Mouse (Mus musculus) spleen, adult 12 weeks (tissue): ENCODE results near the gene Arhgap27.

Source experiments
- DNase-seq: peaks from one replicate; pipeline ENCODE4 v3.0.0; 2022; ENCODE audit warnings: low spot score

Arhgap27 gene

GRCm38 (mm10) chr11:103381505-103381904 lies 18.0 kb upstream of the Arhgap27 start:
- no peak for DNase-seq

DNA sequence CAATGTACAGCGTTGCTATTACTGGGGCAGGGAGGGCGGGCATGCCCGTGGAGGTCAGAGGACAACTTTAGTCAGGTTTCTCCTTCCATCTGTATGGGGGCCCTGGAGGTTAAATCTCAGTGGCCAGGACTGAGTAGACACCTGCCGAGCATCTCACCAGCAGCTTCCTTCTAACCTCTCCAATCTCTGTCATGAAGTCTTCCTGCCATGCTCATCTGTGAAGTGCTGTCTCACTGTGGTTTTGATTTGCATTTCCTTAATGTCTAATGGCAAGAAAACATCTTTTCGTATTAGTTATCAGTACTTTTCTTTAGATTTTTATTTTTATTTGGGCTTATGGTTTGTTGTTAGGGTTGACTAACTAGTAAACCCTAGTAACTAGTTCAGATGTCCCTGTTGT lies 17.0 kb upstream of the Arhgap27 start:
- no peak for DNase-seq

DNA sequence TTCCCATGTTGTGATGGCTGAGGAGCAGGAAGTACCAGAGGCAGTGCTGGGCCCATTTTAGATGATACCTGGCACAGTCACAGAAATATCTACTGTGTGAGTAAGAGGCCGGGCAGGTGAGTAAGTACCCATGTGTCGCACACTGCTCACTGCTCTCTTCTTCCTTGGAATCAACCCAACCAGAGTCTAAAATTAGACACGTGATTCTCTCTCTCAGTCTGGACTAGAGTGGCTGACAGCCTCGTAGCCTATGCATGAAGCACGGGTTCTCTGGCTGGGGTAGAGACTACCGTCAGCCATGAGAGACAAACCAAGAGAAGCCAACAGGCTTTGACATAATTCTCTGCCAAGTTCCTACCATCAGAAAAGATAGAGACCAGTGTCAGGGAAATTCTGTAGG lies 14.8 kb upstream of the Arhgap27 start:
- no peak for DNase-seq

DNA sequence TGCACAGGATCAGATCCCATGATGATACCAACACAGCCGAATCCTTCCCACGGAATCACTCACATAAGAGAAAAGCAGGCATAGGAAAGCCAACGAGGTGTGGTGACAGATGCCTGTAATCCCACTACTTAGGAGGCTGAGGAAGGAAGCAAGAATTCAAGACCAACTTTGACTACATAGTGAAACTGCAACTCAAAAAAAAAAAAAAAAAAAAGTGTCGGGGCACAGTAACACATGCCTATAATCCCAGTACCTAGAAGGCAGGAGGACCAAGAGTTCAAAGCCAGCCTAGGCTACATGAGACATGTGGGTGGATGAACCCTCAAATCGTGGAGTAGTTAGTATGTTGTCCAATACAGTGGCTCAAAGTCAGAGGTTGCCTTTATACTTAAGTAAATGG lies 12.3 kb upstream of the Arhgap27 start:
- no peak for DNase-seq

- DNase-seq, result no peak
Observed at GRCm38 (mm10) chr11:103375258-103375657, 11.8 kb upstream of the Arhgap27 start.

DNA sequence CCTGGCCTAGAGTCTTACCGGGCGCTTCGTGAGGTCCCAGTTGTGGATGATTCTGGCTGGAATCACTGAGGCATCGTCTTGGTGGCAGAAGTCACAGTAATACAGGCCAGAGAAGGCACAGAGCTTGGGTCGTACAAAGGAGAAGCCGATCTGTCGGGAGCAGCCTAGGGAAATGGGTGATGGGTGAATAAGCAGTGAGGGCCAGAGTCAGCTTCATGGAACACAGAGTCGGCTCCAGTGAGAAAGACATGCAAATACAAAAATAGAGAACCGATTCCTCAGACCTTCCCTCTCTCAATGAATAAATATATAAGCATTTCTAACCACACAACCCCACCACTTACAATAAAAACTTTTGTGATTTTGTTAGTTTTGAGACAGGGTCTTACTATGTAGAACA lies 10.4 kb upstream of the Arhgap27 start:
- no peak for DNase-seq

DNA sequence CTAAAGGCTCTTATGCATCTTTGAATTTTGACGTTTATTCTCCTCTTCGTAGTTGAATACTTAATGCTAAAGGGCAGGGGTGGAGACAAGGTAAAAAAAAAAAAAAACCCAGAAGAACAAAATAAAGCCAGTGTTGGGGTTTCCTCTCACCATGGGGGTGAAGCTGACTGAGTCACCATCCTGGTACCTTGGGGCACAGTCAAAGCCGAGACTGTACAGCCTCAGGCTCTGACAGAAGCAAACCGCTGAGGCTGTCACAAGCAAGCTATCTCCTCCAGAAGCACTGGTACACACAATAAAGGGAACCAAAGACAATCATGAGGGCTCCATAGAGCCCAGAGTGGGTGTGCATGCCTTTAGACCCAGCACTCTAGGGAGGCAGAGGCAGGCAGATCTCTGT lies 9.1 kb upstream of the Arhgap27 start:
- no peak for DNase-seq

DNA sequence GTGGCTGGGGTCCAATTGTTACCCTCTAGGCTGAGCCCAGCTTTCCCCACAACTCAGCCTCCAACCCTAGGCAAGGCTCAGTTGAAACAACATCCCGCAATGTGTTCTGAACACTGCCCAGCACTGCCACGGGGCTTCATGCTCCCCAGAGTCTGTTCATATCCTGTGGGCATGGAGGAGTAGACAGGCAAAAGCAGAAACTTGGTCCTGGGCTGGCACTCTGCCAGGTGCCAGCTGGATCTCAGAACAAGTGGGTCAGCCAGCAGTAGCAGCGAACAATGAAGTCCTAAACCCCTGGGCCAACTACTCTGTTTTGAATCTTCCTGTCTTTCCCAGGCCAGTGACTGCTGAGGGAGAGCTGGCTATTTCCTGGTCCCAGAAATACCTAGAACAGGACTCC lies 8.6 kb upstream of the Arhgap27 start:
- DNase-seq, result no peak

- DNase-seq, result no peak
Observed at GRCm38 (mm10) chr11:103371222-103371539, 7.7 kb upstream of the Arhgap27 start.

DNA sequence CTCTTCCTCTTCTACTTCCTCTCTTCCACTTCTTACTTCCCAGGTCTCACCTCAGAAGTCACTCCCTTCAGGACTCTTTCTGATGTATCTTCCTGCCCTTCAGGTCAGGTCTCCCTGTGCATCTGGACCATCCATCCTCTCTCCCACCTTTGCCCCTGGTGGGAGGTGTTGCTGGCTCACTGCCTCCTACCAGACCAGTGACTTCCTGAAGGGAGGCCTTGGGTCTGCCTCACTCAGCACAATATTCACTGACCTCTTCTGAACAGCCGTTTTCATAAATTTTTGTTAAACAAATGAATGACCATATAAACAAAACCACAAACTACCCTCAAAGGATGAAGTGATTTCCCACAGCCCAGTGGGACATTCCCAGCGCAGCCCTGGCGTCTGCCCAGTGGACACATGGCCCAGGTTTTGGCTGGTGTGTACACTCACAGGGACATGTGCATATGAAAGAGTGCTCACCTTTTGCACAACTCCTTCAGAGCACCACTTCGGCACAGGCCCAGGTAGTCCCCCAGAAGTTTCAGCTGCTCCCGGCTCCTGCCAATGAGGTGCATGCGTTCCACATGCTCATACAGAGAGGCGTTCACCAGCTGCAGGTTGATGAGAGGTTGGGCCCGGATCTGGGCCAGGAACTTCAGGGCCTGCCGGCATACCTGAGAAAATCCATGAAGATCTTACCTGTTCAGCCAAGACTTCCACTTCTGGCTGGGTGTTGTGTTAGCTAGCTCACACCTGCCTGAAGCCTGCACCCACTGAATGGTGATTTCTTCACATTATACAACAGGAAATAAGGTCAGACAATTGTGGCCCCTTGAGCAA lies 7.1 kb upstream of the Arhgap27 start:
- no peak for DNase-seq

DNA sequence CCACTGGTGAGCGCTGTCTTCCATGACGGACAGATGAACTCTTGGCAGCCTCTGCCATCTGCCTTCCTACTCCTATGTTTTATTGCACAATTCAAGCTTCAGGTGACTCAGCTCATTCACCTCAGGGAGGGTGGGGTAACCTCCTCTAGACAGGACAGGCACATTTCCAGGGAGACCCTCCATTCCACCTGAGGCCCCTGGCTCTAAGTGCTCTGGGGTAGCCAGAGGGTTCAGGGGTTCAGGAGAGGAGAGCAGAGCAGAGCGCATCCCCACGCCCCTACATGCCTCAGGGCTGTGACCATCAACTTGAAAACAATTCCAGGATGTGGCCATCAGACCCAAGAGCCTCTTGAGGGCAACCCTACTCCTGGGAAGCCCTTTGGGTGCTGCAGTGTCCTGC lies 2.0 kb upstream of the Arhgap27 start:
- no peak for DNase-seq

DNA sequence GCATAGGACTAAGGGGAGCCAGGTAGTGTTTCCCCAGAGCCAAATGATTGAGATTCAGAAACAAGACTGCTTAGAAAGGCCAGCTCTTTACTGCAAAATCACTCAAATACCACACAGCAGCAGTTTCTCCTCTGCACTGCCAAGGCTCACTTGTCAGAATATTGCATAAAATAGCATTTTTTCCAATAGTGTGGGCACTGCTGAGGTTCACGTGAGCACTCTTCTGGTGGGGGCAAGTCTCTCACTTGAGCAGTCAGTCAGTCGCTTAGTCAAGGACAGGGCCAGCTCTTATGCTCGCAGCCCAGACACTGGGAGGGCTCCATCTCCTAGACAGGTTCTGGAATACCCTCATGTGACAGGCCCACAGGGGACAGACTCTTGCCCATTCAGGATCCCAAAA lies 1.5 kb upstream of the Arhgap27 start:
- no peak for DNase-seq

GRCm38 (mm10) chr11:103364335-103364734 lies 843 bp upstream of the Arhgap27 start:
- no peak for DNase-seq

DNA sequence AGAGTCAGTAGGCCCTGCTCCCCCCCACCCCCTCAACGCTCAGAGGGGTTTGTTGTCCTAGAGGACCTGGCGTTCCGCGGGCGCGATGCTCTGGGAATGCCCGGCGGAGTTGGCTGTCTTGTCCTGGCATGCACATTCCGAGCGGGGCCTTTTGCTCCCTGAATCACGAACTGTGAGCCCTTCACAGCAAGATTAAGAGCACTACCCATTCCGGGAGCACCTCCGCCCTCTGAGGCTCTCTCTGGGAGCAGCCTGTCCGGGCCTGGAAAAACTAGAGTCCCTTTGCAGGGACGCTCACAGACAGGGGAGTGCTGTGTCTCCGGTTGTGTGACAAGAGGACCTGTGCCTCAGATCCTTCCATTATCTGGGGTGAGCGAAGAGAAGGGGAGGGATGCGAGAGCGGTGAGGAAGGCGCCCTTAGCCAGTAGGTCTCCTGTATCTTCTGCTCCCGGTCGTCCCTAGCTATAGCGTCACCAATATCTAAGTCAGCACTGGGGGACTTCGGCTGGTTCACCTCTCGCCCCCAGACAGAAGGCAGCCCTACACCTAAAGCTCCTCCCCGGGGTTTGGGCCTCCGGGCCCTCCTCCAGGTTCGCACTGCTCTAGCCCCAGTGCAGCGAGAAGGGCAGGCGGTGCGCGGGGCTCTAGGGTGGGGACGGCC lies 841 bp downstream of the Arhgap27 start:
- no peak for DNase-seq

GRCm38 (mm10) chr11:103362054-103362432 lies 1.4 kb downstream of the Arhgap27 start:
- no peak for DNase-seq

DNA sequence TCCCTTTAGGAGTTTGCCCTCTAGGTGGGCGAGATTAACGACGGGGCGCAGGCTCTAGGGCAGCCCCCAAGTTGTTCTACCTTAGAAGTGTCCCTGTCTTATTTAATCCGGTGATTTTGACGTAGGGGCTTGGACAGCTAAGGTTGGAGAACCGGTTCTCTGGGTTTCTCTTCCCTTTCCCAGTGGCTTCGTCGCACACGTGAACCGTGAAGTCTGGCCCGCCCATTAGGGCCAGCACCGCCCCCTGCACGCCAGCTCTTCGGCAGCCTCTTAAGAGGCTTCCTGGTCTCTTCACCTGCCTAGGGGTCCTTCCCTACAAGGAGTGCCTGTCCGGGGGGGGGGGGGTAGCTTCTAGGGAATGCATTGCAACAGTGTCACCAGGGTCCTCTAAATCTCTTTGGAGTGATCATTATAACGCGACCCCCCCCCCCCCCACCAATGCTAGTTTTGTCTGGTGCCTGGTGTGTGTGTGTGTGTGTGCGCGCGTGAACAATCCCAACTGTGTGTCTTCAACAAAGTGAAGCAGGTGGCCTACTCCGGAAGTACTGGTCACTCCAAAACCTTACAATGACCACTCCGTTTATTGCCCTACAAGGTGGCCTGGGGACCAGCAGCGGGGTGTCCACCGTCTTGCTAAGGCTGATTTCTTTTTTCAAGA lies 2.0 kb downstream of the Arhgap27 start:
- no peak for DNase-seq

GRCm38 (mm10) chr11:103360661-103361081 lies 2.8 kb downstream of the Arhgap27 start:
- no peak for DNase-seq

GRCm38 (mm10) chr11:103359841-103360641 lies 3.5 kb downstream of the Arhgap27 start:
- DNase-seq, result peak; percentile 62

DNA sequence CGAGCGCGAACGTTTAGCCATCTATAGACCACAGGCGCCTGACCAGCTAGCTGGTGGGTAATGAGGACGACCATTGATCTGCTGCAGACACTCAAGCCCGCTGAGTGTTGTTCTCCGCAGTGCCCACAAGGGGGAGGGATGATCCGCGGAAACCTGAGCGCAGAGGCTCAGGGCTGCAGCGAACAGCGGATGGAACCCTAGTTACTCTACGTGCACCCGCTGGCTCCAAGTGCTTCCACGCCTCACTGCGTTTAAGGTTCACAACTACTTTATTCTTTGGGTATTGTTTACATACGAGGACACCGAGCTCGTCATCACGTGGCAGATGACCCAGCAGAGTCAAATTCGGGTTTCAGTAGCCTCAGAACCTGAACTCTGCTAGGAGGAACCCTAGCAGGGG lies 4.4 kb downstream of the Arhgap27 start:
- DNase-seq, result peak; percentile 46

GRCm38 (mm10) chr11:103358316-103358715 lies 5.2 kb downstream of the Arhgap27 start:
- DNase-seq, result no peak

- no peak for DNase-seq
Observed at GRCm38 (mm10) chr11:103357710-103358109, 5.8 kb downstream of the Arhgap27 start.

- DNase-seq, result no peak
Observed at GRCm38 (mm10) chr11:103356938-103357670, 6.4 kb downstream of the Arhgap27 start.
